Mouse (Mus musculus): ENCODE data around the gene Hoxa7.

GRCm38 (mm10) chr6:52204050-52204752 lies 17.5 kb downstream of the Hoxa7 start, which contains the start of gene Hoxa5:
- peak; percentile 80 for TF ChIP-seq CTCF (IDR thresholded peaks at IDR 0.05)
- peak; percentile 50; the same call in 1 of the 2 replicates for TF ChIP-seq POLR2A (IDR thresholded peaks at IDR 0.05; ENCODE audit: insufficient read depth, low read depth, low read length)
